Mouse (Mus musculus): ENCODE data around the gene Nr4a1.

DNA sequence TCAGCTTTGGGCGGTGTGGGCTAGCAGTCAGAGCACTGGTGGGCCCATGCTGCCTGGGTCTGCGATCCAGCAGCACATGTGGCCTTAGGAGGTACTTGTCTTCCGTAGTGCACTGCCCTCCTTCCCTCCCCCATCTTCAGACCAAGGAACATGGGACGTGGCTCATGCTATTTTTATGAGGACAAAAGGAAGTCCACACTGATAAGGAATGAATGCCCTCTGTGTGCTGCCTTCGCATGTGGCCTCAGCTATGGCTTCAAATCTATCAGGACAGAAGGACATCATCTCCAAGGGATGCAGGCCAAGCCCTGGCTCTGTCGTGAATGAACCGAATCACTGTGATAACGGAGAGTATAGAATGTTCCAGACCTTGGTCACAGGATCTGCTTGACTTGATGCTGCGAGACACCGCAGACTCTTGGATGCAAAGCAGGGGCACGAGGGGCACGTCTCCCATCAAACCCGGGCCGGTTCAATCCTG lies 45.5 kb downstream of the Nr4a1 start:
- no peak for TF ChIP-seq CTCF (IDR thresholded peaks at IDR 0.05; ENCODE audit: control insufficient read depth, insufficient read depth, insufficient replicate concordance, low read depth, low read length)
- TF ChIP-seq POLR2A (IDR thresholded peaks at IDR 0.05; ENCODE audit: control insufficient read depth, low read depth, low read length): peak; percentile 31; the same call in 1 of the 2 replicates

All from testis, adult 2 months (tissue).